ENCODE assay signal across 8 mouse cellular contexts in the genomic region with DNA sequence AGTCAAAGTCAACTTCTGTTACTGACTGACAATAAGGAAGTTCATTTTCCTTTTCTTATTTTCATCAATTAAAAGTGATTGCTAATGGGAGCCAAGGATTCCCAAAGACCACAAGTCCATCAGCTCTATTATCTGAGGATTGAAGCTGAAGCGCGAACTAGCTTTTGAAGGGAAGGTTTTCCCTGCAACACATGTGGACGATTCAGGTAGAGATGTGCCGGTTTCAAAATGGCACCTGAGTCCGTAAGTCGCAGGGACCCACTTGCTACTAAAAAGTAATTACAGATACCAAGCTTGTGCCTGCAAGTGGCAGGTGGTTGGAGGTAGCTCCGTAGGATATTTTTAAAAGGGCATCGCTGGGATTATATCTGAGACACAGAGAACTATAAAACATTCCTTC. TPM values are rescaled to one million over a fixed set of nuclear protein-coding genes. Genes with fewer than 3 reads are reported as not detected.
DNase-seq lines count a peak whose midpoint lies in the region; ATAC-seq and TF ChIP-seq lines count a peak whose summit lies in the region.

No protein-coding gene starts in this region.

- peak overlapping the region; percentile 91 for H3K27ac ChIP-seq in heart, embryonic 15.5 days
- H3K27ac ChIP-seq in ES-Bruce4 (ENCODE audit: insufficient read depth, low read length) (peak overlapping the region; percentile 81), macrophage (peak overlapping the region; percentile 97)
- peak overlapping the region; percentile 94 for H3K27ac ChIP-seq in forebrain, postnatal 0 days (ENCODE audit: low read depth, low read length)

- H3K4me3 ChIP-seq in heart, embryonic 15.5 days, result peak overlapping the region; percentile 62
- H3K4me3 ChIP-seq in ES-Bruce4 (ENCODE audit: low read depth, low read length), result no peak overlapping the region
- peak overlapping the region; percentile 60 for H3K4me3 ChIP-seq in forebrain, postnatal 0 days (ENCODE audit: low read depth, low read length)
- H3K4me3 ChIP-seq in macrophage (ENCODE audit: inconsistent target), result peak overlapping the region; percentile 68

- no peak for TF ChIP-seq POLR2A in ES-Bruce4 (IDR thresholded peaks at IDR 0.05; ENCODE audit: insufficient read depth, low read length)

- peaks cover 2% of the 10 kb centered on the region for H3K4me1 ChIP-seq in heart, embryonic 15.5 days (replicated peaks)
- H3K4me1 ChIP-seq in ES-Bruce4 (ENCODE audit: control insufficient read depth, insufficient read depth, low read length), result no peaks in the 10 kb centered on the region
- H3K4me1 ChIP-seq in forebrain, postnatal 0 days (ENCODE audit: insufficient read depth), result 0 out of 2 replicates have a peak, but pooled peaks cover 6% of the 10 kb centered on the region

- ATAC-seq in heart, embryonic 15.5 days (replicated peaks; ENCODE audit: insufficient number of reproducible peaks, insufficient read depth, low FRiP score, low read depth), result no peak
- ATAC-seq in forebrain, postnatal 0 days, result no peak
- no peak for ATAC-seq in erythroid progenitor cell, adult 5-6 weeks (replicated peaks; ENCODE audit: low FRiP score, poor library complexity, severe bottlenecking)

- peaks cover 22% of the 10 kb centered on the region for H3K79me2 ChIP-seq in macrophage (ENCODE audit: inconsistent target)

- no peak for TF ChIP-seq EP300 in ES-Bruce4 (IDR thresholded peaks at IDR 0.05; ENCODE audit: insufficient read depth, low read depth, low read length)

- intact Hi-C loops in heart, postnatal 36 days (cut with DNase I), result loop anchor here (10.0 kb wide), 3 partner anchors 55 to 315 kb away; no protein-coding TSS in a partner anchor

- H3K9ac ChIP-seq in heart, embryonic 15.5 days, result peak overlapping the region; percentile 40; the same call in 1 of the 2 replicates
- H3K9ac ChIP-seq in ES-Bruce4 (ENCODE audit: low read depth, poor library complexity, severe bottlenecking), result peak overlapping the region; percentile 94
- peak overlapping the region; percentile 84 for H3K9ac ChIP-seq in forebrain, postnatal 0 days

- 52% methylated on average over 8 of the region's 8 CpGs for WGBS in heart, embryonic 15.5 days
- WGBS in forebrain, postnatal 0 days, result 49% methylated on average over 8 of the region's 8 CpGs
- WGBS in macrophage (ENCODE audit: missing documents), result 27% methylated on average over 8 of the region's 8 CpGs

- no peak for DNase-seq in heart, postnatal 36 days
- peak; percentile 37 for DNase-seq in forebrain, postnatal 0 days
- no peak for DNase-seq in retina, embryonic 14.5 days (ENCODE audit: low spot score)
- DNase-seq in cerebellum, adult 8-10 months, result no peak

- TF ChIP-seq CTCF in ES-Bruce4 (IDR thresholded peaks at IDR 0.05; ENCODE audit: low read depth, low read length), result no peak
- no peak for TF ChIP-seq CTCF in forebrain, postnatal 0 days (IDR thresholded peaks at IDR 0.05; ENCODE audit: low read depth)

- H3K9me3 ChIP-seq in heart, embryonic 15.5 days (replicated peaks), result no peaks in the 10 kb centered on the region
- no peaks in the 10 kb centered on the region for H3K9me3 ChIP-seq in ES-Bruce4 (replicated peaks; ENCODE audit: control insufficient read depth, insufficient read depth, low read length, poor library complexity, severe bottlenecking)
- no peaks in the 10 kb centered on the region for H3K9me3 ChIP-seq in forebrain, postnatal 0 days (ENCODE audit: low read length)

- peak overlapping the region; percentile 61 for H3K4me2 ChIP-seq in heart, embryonic 15.5 days
- H3K4me2 ChIP-seq in forebrain, postnatal 0 days (ENCODE audit: low read depth), result peak overlapping the region; percentile 59

- 0 out of 2 replicates have a peak, but pooled peaks cover 3% of the 10 kb centered on the region for H3K36me3 ChIP-seq in heart, embryonic 15.5 days
- H3K36me3 ChIP-seq in ES-Bruce4 (ENCODE audit: control insufficient read depth, insufficient read depth, low read length, poor library complexity, severe bottlenecking) (peaks cover 7% of the 10 kb centered on the region), macrophage (ENCODE audit: inconsistent target) (no peaks in the 10 kb centered on the region)
- 0 out of 2 replicates have a peak, but pooled peaks cover 3% of the 10 kb centered on the region for H3K36me3 ChIP-seq in forebrain, postnatal 0 days (ENCODE audit: insufficient read depth)

- no peaks in the 10 kb centered on the region for H3K27me3 ChIP-seq in heart, embryonic 15.5 days
- no peaks in the 10 kb centered on the region for H3K27me3 ChIP-seq in ES-Bruce4 (ENCODE audit: control insufficient read depth, insufficient read depth, low read length, poor library complexity, severe bottlenecking)
- H3K27me3 ChIP-seq in forebrain, postnatal 0 days (ENCODE audit: insufficient read depth, low read length), result no peaks in the 10 kb centered on the region

RNA-seq across cellular contexts. Expression of a gene that starts 0.7 kb away (rescaled TPM):
- polyA plus RNA-seq in heart, embryonic 15.5 days (2015; fragmentation: Nextera tagmentation; extraction: Ambion mirVana), result 2,285 and 2,968 TPM in 2 replicates
- total RNA-seq in heart, postnatal 36 days (2021), result 100 to 1,000 TPM; 474 to 506 TPM
- polyA plus RNA-seq in ES-Bruce4 (2011; ENCODE audit: insufficient read depth, insufficient read length, low read depth, missing spikeins) (543 and 559 TPM in 2 replicates), macrophage (2018) (6,334 to 16,092 TPM (median 9,092 TPM) in 3 replicates)
- total RNA-seq in forebrain, postnatal 0 days (2014; rRNA removed), result 2,260 and 3,868 TPM in 2 replicates
- polyA plus RNA-seq in forebrain, postnatal 0 days (2015; fragmentation: Nextera tagmentation; extraction: Ambion mirVana), result 5,725 and 7,393 TPM in 2 replicates
- 1,000 to 10,000 TPM in 5 of 26 experiments, 100 to 1,000 TPM in 21; 301 to 1,383 (median 738) TPM for total RNA-seq in macrophage (2018; cell fraction: chromatin; rRNA removed)
- total RNA-seq in macrophage (2018; cell fraction: cytosol; rRNA removed), result over 10,000 TPM in 13 of 26 experiments, 1,000 to 10,000 TPM in 13; 6,933 to 20,466 (median 10,239) TPM
- total RNA-seq in macrophage (2018; cell fraction: nucleus; rRNA removed), result 1,000 to 10,000 TPM in 24 of 26 experiments, 100 to 1,000 TPM in 2; 863 to 5,485 (median 2,675) TPM
- 1,554 and 1,569 TPM in 2 replicates for total RNA-seq in erythroid progenitor cell, adult 5-6 weeks (2015; ENCODE audit: low replicate concordance)
- total RNA-seq in erythroid progenitor cell, adult 5-6 weeks (2017; ENCODE audit: low replicate concordance), result 487 and 758 TPM in 2 replicates

RNA-seq across cellular contexts. Expression of a gene that starts 54.3 kb away (rescaled TPM):
- polyA plus RNA-seq in heart, embryonic 15.5 days (2015; fragmentation: Nextera tagmentation; extraction: Ambion mirVana), result 0.26 and 0.37 TPM in 2 replicates
- 1 to 10 TPM; 1.4 to 3.0 TPM for total RNA-seq in heart, postnatal 36 days (2021)
- polyA plus RNA-seq in ES-Bruce4 (2011; ENCODE audit: insufficient read depth, insufficient read length, low read depth, missing spikeins) (not detected in 2 replicates), macrophage (2018) (125 to 202 TPM (median 165 TPM) in 3 replicates)
- total RNA-seq in forebrain, postnatal 0 days (2014; rRNA removed), result 0.31 and 0.52 TPM in 2 replicates
- polyA plus RNA-seq in forebrain, postnatal 0 days (2015; fragmentation: Nextera tagmentation; extraction: Ambion mirVana), result not detected in 2 replicates
- total RNA-seq in macrophage (2018; cell fraction: chromatin; rRNA removed), result 100 to 1,000 TPM in 13 of 26 experiments, 10 to 100 TPM in 13; 22.2 to 193 (median 106) TPM
- total RNA-seq in macrophage (2018; cell fraction: cytosol; rRNA removed), result 100 to 1,000 TPM; 132 to 286 (median 191) TPM
- 100 to 1,000 TPM in 25 of 26 experiments, 10 to 100 TPM in 1; 76.6 to 287 (median 194) TPM for total RNA-seq in macrophage (2018; cell fraction: nucleus; rRNA removed)
- 5.4 and 9.0 TPM in 2 replicates for total RNA-seq in erythroid progenitor cell, adult 5-6 weeks (2015; ENCODE audit: low replicate concordance)
- 3.6 and 15.5 TPM in 2 replicates for total RNA-seq in erythroid progenitor cell, adult 5-6 weeks (2017; ENCODE audit: low replicate concordance)

Comparison
In these comparisons a context has a peak if more than half of its experiments do, and no peak if none do; other contexts are left out.
1. H3K9ac ChIP-seq: peak in every context shown above with its lines; median percentile 94 in ES-Bruce4; 84 in forebrain, postnatal 0 days; 40 in heart, embryonic 15.5 days.
2. RNA of a gene that starts 54.3 kb away (polyA plus RNA-seq): 125 to 202 TPM in macrophage; 0.26 to 0.37 TPM in heart, embryonic 15.5 days, not detected in forebrain, postnatal 0 days and not detected in ES-Bruce4; every median in the first group is over 10 times any median in the second.
3. Peak in every context shown above with its lines, with median percentiles within 50 percentile points of each other: H3K27ac ChIP-seq.